Mouse (Mus musculus) urinary bladder, postnatal 4 days (tissue): ENCODE data around the gene Ubash3a.

Experiments used
- DNase-seq, 2 experiments: peaks; one replicate each; pipeline ENCODE4 v3.0.0; 2021 to 2022; ENCODE audit warnings: low spot score in 2 of 2

The Ubash3a gene

GRCm38 (mm10) chr17:31207771-31208334 lies at the start of gene Ubash3a:
Ubash3a (plus strand) TSS chr17:31207873.
- DNase-seq: no peak

- DNase-seq: no peak
Measured at GRCm38 (mm10) chr17:31157921-31158320, 49.8 kb upstream of the Ubash3a start.

- no peak for DNase-seq
Measured at GRCm38 (mm10) chr17:31160291-31160690, 47.4 kb upstream of the Ubash3a start.

- DNase-seq: no peak
Measured at GRCm38 (mm10) chr17:31162607-31163006, 45.1 kb upstream of the Ubash3a start.

- DNase-seq: no peak
Measured at GRCm38 (mm10) chr17:31163821-31164220, 43.9 kb upstream of the Ubash3a start.

GRCm38 (mm10) chr17:31165127-31165526 lies 42.5 kb upstream of the Ubash3a start, which contains the start of gene Tff1:
Tff1 (minus strand) TSS chr17:31165277.
- DNase-seq: no peak

GRCm38 (mm10) chr17:31169796-31170195 lies 37.9 kb upstream of the Ubash3a start:
- no peak for DNase-seq

GRCm38 (mm10) chr17:31176321-31176720 lies 31.4 kb upstream of the Ubash3a start:
- DNase-seq: no peak

- DNase-seq: no peak
Measured at GRCm38 (mm10) chr17:31181490-31181889, 26.2 kb upstream of the Ubash3a start.

- DNase-seq: no peak
Measured at GRCm38 (mm10) chr17:31183180-31183974, 24.3 kb upstream of the Ubash3a start.

GRCm38 (mm10) chr17:31184269-31184990 lies 23.2 kb upstream of the Ubash3a start:
- no peak for DNase-seq

- peak; percentile 54 to 71 for DNase-seq
Measured at GRCm38 (mm10) chr17:31187370-31187769, 20.3 kb upstream of the Ubash3a start.

GRCm38 (mm10) chr17:31191825-31192224 lies 15.8 kb upstream of the Ubash3a start:
- no peak for DNase-seq

GRCm38 (mm10) chr17:31192663-31193062 lies 15.0 kb upstream of the Ubash3a start:
- DNase-seq: no peak

- no peak for DNase-seq
Measured at GRCm38 (mm10) chr17:31193360-31193759, 14.3 kb upstream of the Ubash3a start.

- no peak for DNase-seq
Measured at GRCm38 (mm10) chr17:31195207-31195606, 12.5 kb upstream of the Ubash3a start.

GRCm38 (mm10) chr17:31196283-31196682 lies 11.4 kb upstream of the Ubash3a start:
- DNase-seq: no peak

- DNase-seq: no peak
Measured at GRCm38 (mm10) chr17:31198877-31199276, 8.8 kb upstream of the Ubash3a start, which contains the start of gene Tmprss3. Tmprss3 (minus strand) TSS chr17:31198977.

- no peak for DNase-seq
Measured at GRCm38 (mm10) chr17:31208654-31209053, 981 bp downstream of the Ubash3a start.

- no peak for DNase-seq
Measured at GRCm38 (mm10) chr17:31209376-31209930, 1.8 kb downstream of the Ubash3a start.

GRCm38 (mm10) chr17:31210299-31210698 lies 2.6 kb downstream of the Ubash3a start:
- DNase-seq: no peak

- no peak for DNase-seq
Measured at GRCm38 (mm10) chr17:31211881-31212280, 4.2 kb downstream of the Ubash3a start.
